ENCODE assay signal across 32 mouse cellular contexts in genomic region chr1:91097283-91097834, GRCm38 (mm10). TPM values are rescaled to one million over a fixed set of nuclear protein-coding genes. Genes with fewer than 3 reads are reported as not detected.
A peak's percentile ranks its signal among the peaks of the same experiment; 100 is the strongest.
DNase-seq lines count a peak whose midpoint lies in the region; ATAC-seq and TF ChIP-seq lines count a peak whose summit lies in the region.
"Had no signal": no experiment of that assay in that cellular context is flagged by ENCODE, and none has a peak within 500 bp of the region (broad histone marks: within the 10 kb centered on the region; RNA-seq: fewer than 3 reads in every experiment).

No protein-coding gene starts in this region.

- H3K9ac ChIP-seq in heart, embryonic 16.5 days (ENCODE audit: low read length) = no peak overlapping the region
- no peak overlapping the region for H3K9ac ChIP-seq in ES-E14 (ENCODE audit: insufficient read depth, low read depth, low read length, poor library complexity, severe bottlenecking)
- no peak overlapping the region for H3K9ac ChIP-seq in forebrain, embryonic 11.5 days (ENCODE audit: low read length)
- H3K9ac ChIP-seq: embryonic facial prominence, embryonic 13.5 days; hindbrain, embryonic 13.5 days; limb, embryonic 15.5 days; liver, embryonic 14.5 days; lung, embryonic 14.5 days; midbrain, embryonic 15.5 days; neural tube, embryonic 15.5 days; stomach, embryonic 15.5 days had no signal

- 0 out of 2 replicates have a peak overlapping the region, but pooled peaks have one; percentile 21 for H3K27ac ChIP-seq in heart, embryonic 16.5 days (ENCODE audit: low read length)
- H3K27ac ChIP-seq in ES-E14 (ENCODE audit: insufficient read depth, low read depth, low read length, poor library complexity, severe bottlenecking) = no peak overlapping the region
- no peak overlapping the region for H3K27ac ChIP-seq in forebrain, embryonic 11.5 days (ENCODE audit: low read depth, low read length)
- H3K27ac ChIP-seq: embryonic facial prominence, embryonic 13.5 days; forebrain, embryonic 10.5 days; hindbrain, embryonic 13.5 days; limb, embryonic 15.5 days; liver, embryonic 14.5 days; midbrain, embryonic 15.5 days; neural tube, embryonic 15.5 days; stomach, embryonic 15.5 days had no signal

- no peaks in the 10 kb centered on the region for H3K9me3 ChIP-seq in heart, embryonic 16.5 days (replicated peaks; ENCODE audit: control insufficient read depth, low read length)
- H3K9me3 ChIP-seq in ES-E14 (ENCODE audit: control insufficient read depth, insufficient read depth, low read depth, low read length) = no peaks in the 10 kb centered on the region
- no peaks in the 10 kb centered on the region for H3K9me3 ChIP-seq in forebrain, embryonic 11.5 days (ENCODE audit: control insufficient read depth, low read length)
- H3K9me3 ChIP-seq: embryonic facial prominence, embryonic 13.5 days; forebrain, embryonic 10.5 days; hindbrain, embryonic 13.5 days; limb, embryonic 15.5 days; midbrain, embryonic 15.5 days; neural tube, embryonic 15.5 days; stomach, embryonic 15.5 days had no signal

- no peak; the same call in 1 of the 2 replicates for ATAC-seq in heart, embryonic 16.5 days (replicated peaks; ENCODE audit: extremely low read depth, insufficient read depth, low FRiP score)
- no peak for ATAC-seq in inflammation-experienced regulatory T-cells, adult 6 months
- no peak for ATAC-seq in forebrain, embryonic 11.5 days (replicated peaks; ENCODE audit: low FRiP score)
- ATAC-seq: forebrain, embryonic 16.5 days; intestine, postnatal 0 days; midbrain, embryonic 15.5 days had no signal

- H3K4me2 ChIP-seq in heart, embryonic 16.5 days (ENCODE audit: low read depth, low read length) = no peak overlapping the region
- H3K4me2 ChIP-seq in forebrain, embryonic 11.5 days (ENCODE audit: low read depth, low read length, severe bottlenecking) = no peak overlapping the region
- H3K4me2 ChIP-seq: embryonic facial prominence, embryonic 13.5 days; hindbrain, embryonic 13.5 days; limb, embryonic 15.5 days; lung, embryonic 14.5 days; midbrain, embryonic 15.5 days; neural tube, embryonic 15.5 days; stomach, embryonic 15.5 days had no signal

- H3K27me3 ChIP-seq in heart, embryonic 16.5 days (ENCODE audit: control insufficient read depth, insufficient read depth, low read length) = no peaks in the 10 kb centered on the region
- no peaks in the 10 kb centered on the region for H3K27me3 ChIP-seq in forebrain, embryonic 11.5 days (ENCODE audit: control insufficient read depth, insufficient read depth, low read length)
- H3K27me3 ChIP-seq: embryonic facial prominence, embryonic 13.5 days; hindbrain, embryonic 13.5 days; limb, embryonic 15.5 days; midbrain, embryonic 15.5 days; neural tube, embryonic 15.5 days; stomach, embryonic 15.5 days had no signal

- in situ Hi-C loops in ES-E14 (cut with MboI; ENCODE audit: low sequenced_read_pairs in 2 of 2, unreplicated experiment in 2 of 2) = no loop called here

- peaks cover 36% of the 10 kb centered on the region for H3K36me3 ChIP-seq in heart, embryonic 16.5 days (ENCODE audit: control insufficient read depth, insufficient read depth)
- peaks cover 2% of the 10 kb centered on the region; the same call in 1 of the 2 replicates for H3K36me3 ChIP-seq in ES-E14 (ENCODE audit: control insufficient read depth, insufficient read depth, low read length, poor library complexity, severe bottlenecking)
- H3K36me3 ChIP-seq in forebrain, embryonic 11.5 days (ENCODE audit: control insufficient read depth, insufficient read depth, low read length) = no peaks in the 10 kb centered on the region; the same call in 1 of the 2 replicates
- H3K36me3 ChIP-seq: forebrain, embryonic 10.5 days; midbrain, embryonic 15.5 days; stomach, embryonic 15.5 days had no signal

- no peak overlapping the region for H3K4me3 ChIP-seq in heart, embryonic 16.5 days (ENCODE audit: low read length)
- no peak overlapping the region for H3K4me3 ChIP-seq in ES-E14 (ENCODE audit: insufficient read depth in 1 of 2, low read depth in 1 of 2, low read length in 2 of 2, poor library complexity in 1 of 2, severe bottlenecking in 1 of 2)
- no peak overlapping the region for H3K4me3 ChIP-seq in forebrain, embryonic 11.5 days (ENCODE audit: low read depth, low read length)
- H3K4me3 ChIP-seq: embryonic facial prominence, embryonic 13.5 days; forebrain, embryonic 10.5 days; hindbrain, embryonic 13.5 days; limb, embryonic 15.5 days; midbrain, embryonic 15.5 days; neural tube, embryonic 15.5 days; stomach, embryonic 15.5 days had no signal

- WGBS in heart, embryonic 16.5 days = 87% methylated on average over 11 of the region's 11 CpGs
- 87% methylated on average over 11 of the region's 11 CpGs for WGBS in forebrain, embryonic 11.5 days

- H3K4me1 ChIP-seq in heart, embryonic 16.5 days (ENCODE audit: control insufficient read depth, insufficient read depth, low read length) = peaks cover 56% of the 10 kb centered on the region
- H3K4me1 ChIP-seq in ES-E14 (ENCODE audit: control insufficient read depth in 2 of 2, insufficient read depth in 2 of 2, low read length in 2 of 2, poor library complexity in 1 of 2) = peaks cover 2 to 4% of the 10 kb centered on the region in 2 experiments; a peak in 2 of 4 replicates
- 0 out of 2 replicates have a peak, but pooled peaks cover 2% of the 10 kb centered on the region for H3K4me1 ChIP-seq in forebrain, embryonic 11.5 days (replicated peaks; ENCODE audit: control insufficient read depth, insufficient read depth, low read length)
- H3K4me1 ChIP-seq: midbrain, embryonic 15.5 days; neural tube, embryonic 15.5 days had no signal

- DNase-seq in heart, adult 11 months = no peak
- no peak for DNase-seq in ES-E14 (ENCODE audit: low read depth, low spot score)
- DNase-seq in thymus, postnatal 14 days = peak; percentile 58
- no peak for DNase-seq in forebrain, embryonic 11.5 days (ENCODE audit: low spot score)
- DNase-seq in B cell, adult 2 months = no peak
- DNase-seq: adrenal gland, postnatal 36 days; cerebellum, adult 18-20 months; cerebellum, postnatal 10 days; heart, postnatal 4 days; kidney, adult 9 months; kidney, postnatal 10 days; layer of hippocampus, postnatal 36 days; left cerebral cortex, postnatal 4 days; lung, embryonic 14.5 days; lung, postnatal 14 days; retina, postnatal 1 day; right cerebral cortex, postnatal 25 days had no signal

TF ChIP-seq in ES-E14, 5 proteins besides CTCF, POLR2A, EP300 and RAD21:
- no peak for TF ChIP-seq ZNF384 (IDR thresholded peaks at IDR 0.05; ENCODE audit: low read depth, low read length)
- TF ChIP-seq ZC3H11A (IDR thresholded peaks at IDR 0.05; ENCODE audit: borderline replicate concordance, low read depth, low read length) = no peak
- peak; percentile 64 for TF ChIP-seq MAFK (IDR thresholded peaks at IDR 0.05; ENCODE audit: insufficient read depth, low read depth, low read length)
- no peak for TF ChIP-seq HCFC1 (IDR thresholded peaks at IDR 0.05; ENCODE audit: borderline replicate concordance, insufficient read depth, low read length)
TF ChIP-seq in ES-E14: peak in this region for 1.

RNA-seq across cellular contexts. Expression of gene Rbm44, which starts 47.5 kb away (rescaled TPM):
- polyA plus RNA-seq in heart, embryonic 16.5 days (2015; fragmentation: Nextera tagmentation; extraction: Ambion mirVana) = 3.2 TPM in 2 replicates
- 2.6 and 3.6 TPM in 2 replicates for total RNA-seq in ES-E14 (2012; rRNA removed)
- polyA plus RNA-seq in inflammation-experienced regulatory T-cells, adult 6 months (2017; shearing (Covaris generic)) = 1 to 10 TPM in 2 of 3 experiments, not detected in 1; 1.3 to 8.0 TPM
- 0.37 and 0.51 TPM in 2 replicates for polyA plus RNA-seq in forebrain, embryonic 11.5 days (2014; fragmentation: Nextera tagmentation; extraction: Ambion mirVana)
- total RNA-seq: adrenal gland, adult 18-20 months; adrenal gland, postnatal 36 days; gastrocnemius, adult 8-10 months; layer of hippocampus, postnatal 36 days had no signal
- polyA plus RNA-seq: large intestine, adult 2 months had no signal
